Mouse (Mus musculus): ENCODE results near the gene Ap1b1. TPM values are rescaled to one million over a fixed set of nuclear protein-coding genes. Genes with fewer than 3 reads are reported as not detected.

The Ap1b1 gene
- polyA plus RNA-seq, 1 experiment from 2014 or later, result 126 TPM

- ATAC-seq (replicated peaks; ENCODE audit: low FRiP score), result no peak
- H3K9ac ChIP-seq (ENCODE audit: low read depth, low read length), result no peak overlapping the region
- WGBS, result 50% methylated on average over 6 of the region's 6 CpGs
Observed at GRCm38 (mm10) chr11:4963099-4963808, 23.4 kb upstream of the Ap1b1 start.

GRCm38 (mm10) chr11:4966325-4966724, 20.3 kb upstream of the Ap1b1 start:
- peak overlapping the region; percentile 81; the same call in 1 of the 2 replicates for H3K27ac ChIP-seq (ENCODE audit: low read depth, low read length)
- WGBS, result 59% methylated on average over 2 of the region's 2 CpGs
- no peaks in the 10 kb centered on the region for H3K36me3 ChIP-seq (ENCODE audit: control insufficient read depth, insufficient read depth, low read length)
- no peaks in the 10 kb centered on the region for H3K9me3 ChIP-seq (ENCODE audit: control insufficient read depth, low read length)
- no peak overlapping the region for H3K4me2 ChIP-seq
- H3K27me3 ChIP-seq (replicated peaks; ENCODE audit: control insufficient read depth, insufficient read depth, low read length), result no peaks in the 10 kb centered on the region
- H3K4me1 ChIP-seq (replicated peaks; ENCODE audit: control insufficient read depth, insufficient read depth, low read length), result peaks cover 21% of the 10 kb centered on the region
- DNase-seq (ENCODE audit: low spot score) (no peak), ATAC-seq (replicated peaks; ENCODE audit: low FRiP score) (no peak)
- no peak overlapping the region for H3K4me3 ChIP-seq (ENCODE audit: low read depth, low read length)
- H3K9ac ChIP-seq (ENCODE audit: low read depth, low read length), result 0 out of 2 replicates have a peak overlapping the region, but pooled peaks have one; percentile 28

More at GRCm38 (mm10) chr11:4963099-4963808, 23.4 kb upstream of the Ap1b1 start:
- H3K27ac ChIP-seq (ENCODE audit: low read depth, low read length), result no peak overlapping the region
- no peaks in the 10 kb centered on the region for H3K9me3 ChIP-seq (ENCODE audit: control insufficient read depth, low read length)
- DNase-seq (ENCODE audit: low spot score), result no peak
- no peaks in the 10 kb centered on the region for H3K36me3 ChIP-seq (ENCODE audit: control insufficient read depth, insufficient read depth, low read length)
- H3K27me3 ChIP-seq (replicated peaks; ENCODE audit: control insufficient read depth, insufficient read depth, low read length), result no peaks in the 10 kb centered on the region; the same call in 1 of the 2 replicates
- H3K4me3 ChIP-seq (ENCODE audit: low read depth, low read length), result no peak overlapping the region
- peaks cover 16% of the 10 kb centered on the region for H3K4me1 ChIP-seq (replicated peaks; ENCODE audit: control insufficient read depth, insufficient read depth, low read length)
- no peak overlapping the region for H3K4me2 ChIP-seq

- Histone ChIP-seq H3K4me3 (ENCODE audit: low read depth, low read length) (no peak overlapping the region), H3K27me3 (replicated peaks; ENCODE audit: control insufficient read depth, insufficient read depth, low read length) (no peaks in the 10 kb centered on the region), H3K4me1 (replicated peaks; ENCODE audit: control insufficient read depth, insufficient read depth, low read length) (peaks cover 21% of the 10 kb centered on the region), H3K4me2 (peak overlapping the region; percentile 30), H3K9me3 (ENCODE audit: control insufficient read depth, low read length) (no peaks in the 10 kb centered on the region), H3K27ac (ENCODE audit: low read depth, low read length) (peak overlapping the region; percentile 81), H3K36me3 (ENCODE audit: control insufficient read depth, insufficient read depth, low read length) (no peaks in the 10 kb centered on the region), H3K9ac (ENCODE audit: low read depth, low read length) (0 out of 2 replicates have a peak overlapping the region, but pooled peaks have one; percentile 28)
- ATAC-seq (replicated peaks; ENCODE audit: low FRiP score), result peak; percentile 88
- DNase-seq (ENCODE audit: low spot score), result no peak
- 34% methylated on average over 5 of the region's 5 CpGs for WGBS
Observed at GRCm38 (mm10) chr11:4966888-4967287, 19.7 kb upstream of the Ap1b1 start.

- Histone ChIP-seq H3K27me3 (replicated peaks; ENCODE audit: control insufficient read depth, insufficient read depth, low read length) (no peaks in the 10 kb centered on the region), H3K4me1 (replicated peaks; ENCODE audit: control insufficient read depth, insufficient read depth, low read length) (peaks cover 21% of the 10 kb centered on the region), H3K4me3 (ENCODE audit: low read depth, low read length) (no peak overlapping the region), H3K9me3 (ENCODE audit: control insufficient read depth, low read length) (no peaks in the 10 kb centered on the region), H3K27ac (ENCODE audit: low read depth, low read length) (peak overlapping the region; percentile 81), H3K4me2 (peak overlapping the region; percentile 30), H3K36me3 (ENCODE audit: control insufficient read depth, insufficient read depth, low read length) (no peaks in the 10 kb centered on the region), H3K9ac (ENCODE audit: low read depth, low read length) (no peak overlapping the region)
- peak; percentile 87 for ATAC-seq (replicated peaks; ENCODE audit: low FRiP score)
- 36% methylated on average over 2 of the region's 2 CpGs for WGBS
- no peak for DNase-seq (ENCODE audit: low spot score)
Observed at GRCm38 (mm10) chr11:4967549-4967948, 19.1 kb upstream of the Ap1b1 start.

- no peaks in the 10 kb centered on the region for H3K27me3 ChIP-seq (replicated peaks; ENCODE audit: control insufficient read depth, insufficient read depth, low read length)
- peaks cover 22% of the 10 kb centered on the region for H3K4me1 ChIP-seq (replicated peaks; ENCODE audit: control insufficient read depth, insufficient read depth, low read length)
- ATAC-seq (replicated peaks; ENCODE audit: low FRiP score), result no peak
- DNase-seq (ENCODE audit: low spot score), result no peak
- no peak overlapping the region for H3K4me2 ChIP-seq
- H3K4me3 ChIP-seq (ENCODE audit: low read depth, low read length), result no peak overlapping the region
- H3K9me3 ChIP-seq (ENCODE audit: control insufficient read depth, low read length), result no peaks in the 10 kb centered on the region
- no peak overlapping the region for H3K9ac ChIP-seq (ENCODE audit: low read depth, low read length)
- no peaks in the 10 kb centered on the region for H3K36me3 ChIP-seq (ENCODE audit: control insufficient read depth, insufficient read depth, low read length)
- H3K27ac ChIP-seq (ENCODE audit: low read depth, low read length), result peak overlapping the region; percentile 50
- 70% methylated on average over 10 of the region's 10 CpGs for WGBS
Observed at GRCm38 (mm10) chr11:4968376-4968775, 18.2 kb upstream of the Ap1b1 start.

- H3K4me3 ChIP-seq (ENCODE audit: low read depth, low read length), result no peak overlapping the region
- DNase-seq (ENCODE audit: low spot score), result no peak
- H3K9ac ChIP-seq (ENCODE audit: low read depth, low read length), result no peak overlapping the region
- 56% methylated on average over 13 of the region's 13 CpGs for WGBS
- no peak overlapping the region; the same call in 1 of the 2 replicates for H3K4me2 ChIP-seq
- peaks cover 18% of the 10 kb centered on the region for H3K4me1 ChIP-seq (replicated peaks; ENCODE audit: control insufficient read depth, insufficient read depth, low read length)
- no peaks in the 10 kb centered on the region for H3K27me3 ChIP-seq (replicated peaks; ENCODE audit: control insufficient read depth, insufficient read depth, low read length)
- no peaks in the 10 kb centered on the region for H3K9me3 ChIP-seq (ENCODE audit: control insufficient read depth, low read length)
- H3K27ac ChIP-seq (ENCODE audit: low read depth, low read length), result peak overlapping the region; percentile 13; the same call in 1 of the 2 replicates
- no peaks in the 10 kb centered on the region for H3K36me3 ChIP-seq (ENCODE audit: control insufficient read depth, insufficient read depth, low read length)
- ATAC-seq (replicated peaks; ENCODE audit: low FRiP score), result peak; percentile 78
Observed at GRCm38 (mm10) chr11:4972967-4973870, 13.4 kb upstream of the Ap1b1 start.

GRCm38 (mm10) chr11:4973871-4974256, 12.8 kb upstream of the Ap1b1 start:
- Histone ChIP-seq H3K27ac (ENCODE audit: low read depth, low read length) (peak overlapping the region; percentile 13; the same call in 1 of the 2 replicates), H3K9ac (ENCODE audit: low read depth, low read length) (no peak overlapping the region), H3K36me3 (ENCODE audit: control insufficient read depth, insufficient read depth, low read length) (no peaks in the 10 kb centered on the region), H3K27me3 (replicated peaks; ENCODE audit: control insufficient read depth, insufficient read depth, low read length) (no peaks in the 10 kb centered on the region), H3K4me3 (ENCODE audit: low read depth, low read length) (no peak overlapping the region), H3K4me2 (no peak overlapping the region), H3K4me1 (replicated peaks; ENCODE audit: control insufficient read depth, insufficient read depth, low read length) (peaks cover 14% of the 10 kb centered on the region), H3K9me3 (ENCODE audit: control insufficient read depth, low read length) (no peaks in the 10 kb centered on the region)
- ATAC-seq (replicated peaks; ENCODE audit: low FRiP score), result no peak
- WGBS, result 65% methylated on average over 2 of the region's 2 CpGs
- no peak for DNase-seq (ENCODE audit: low spot score)

GRCm38 (mm10) chr11:4974376-4975122, 12.1 kb upstream of the Ap1b1 start:
- DNase-seq (ENCODE audit: low spot score) (no peak), ATAC-seq (replicated peaks; ENCODE audit: low FRiP score) (peak; percentile 24; the same call in 1 of the 2 replicates)
- H3K36me3 ChIP-seq (ENCODE audit: control insufficient read depth, insufficient read depth, low read length), result no peaks in the 10 kb centered on the region
- no peak overlapping the region; the same call in 1 of the 2 replicates for H3K9ac ChIP-seq (ENCODE audit: low read depth, low read length)
- H3K27me3 ChIP-seq (replicated peaks; ENCODE audit: control insufficient read depth, insufficient read depth, low read length), result no peaks in the 10 kb centered on the region
- peak overlapping the region; percentile 64 for H3K27ac ChIP-seq (ENCODE audit: low read depth, low read length)
- WGBS, result 50% methylated on average over 11 of the region's 11 CpGs
- no peak overlapping the region for H3K4me3 ChIP-seq (ENCODE audit: low read depth, low read length)
- H3K9me3 ChIP-seq (ENCODE audit: control insufficient read depth, low read length), result no peaks in the 10 kb centered on the region
- H3K4me1 ChIP-seq (replicated peaks; ENCODE audit: control insufficient read depth, insufficient read depth, low read length), result peaks cover 14% of the 10 kb centered on the region
- peak overlapping the region; percentile 20; the same call in 1 of the 2 replicates for H3K4me2 ChIP-seq
